Mouse (Mus musculus): ENCODE data around the gene Snx29. TPM values are rescaled to one million over a fixed set of nuclear protein-coding genes. Genes with fewer than 3 reads are reported as not detected.

Snx29 gene
- polyA plus RNA-seq, 1 experiment from 2014 or later = 17.2 TPM

- H3K27ac ChIP-seq (replicated peaks) = no peak overlapping the region
- no peak overlapping the region for H3K9ac ChIP-seq
- H3K4me1 ChIP-seq (replicated peaks) = 0 out of 2 replicates have a peak, but pooled peaks cover 3% of the 10 kb centered on the region
- no peaks in the 10 kb centered on the region for H3K9me3 ChIP-seq
- no peaks in the 10 kb centered on the region for H3K27me3 ChIP-seq
- H3K36me3 ChIP-seq = no peaks in the 10 kb centered on the region
- 35% methylated on average over 2 of the region's 2 CpGs for WGBS
- H3K4me3 ChIP-seq = no peak overlapping the region
- ATAC-seq (ENCODE audit: low FRiP score, low read depth) = no peak
- no peak overlapping the region for H3K4me2 ChIP-seq
These were observed 66.6 kb downstream of the Snx29 start for GRCm38 (mm10) chr16:11389324-11389723.

GRCm38 (mm10) chr16:11396570-11396969 is 73.9 kb downstream of the Snx29 start:
- Histone ChIP-seq H3K27me3 (no peaks in the 10 kb centered on the region), H3K9ac (no peak overlapping the region), H3K4me3 (no peak overlapping the region), H3K36me3 (0 out of 2 replicates have a peak, but pooled peaks cover 8% of the 10 kb centered on the region), H3K27ac (replicated peaks) (no peak overlapping the region), H3K4me2 (no peak overlapping the region), H3K4me1 (replicated peaks) (no peaks in the 10 kb centered on the region), H3K9me3 (no peaks in the 10 kb centered on the region)
- ATAC-seq (ENCODE audit: low FRiP score, low read depth) = no peak
- WGBS = 61% methylated on average over 2 of the region's 2 CpGs

GRCm38 (mm10) chr16:11399386-11399785 is 76.7 kb downstream of the Snx29 start:
- Histone ChIP-seq H3K9me3 (no peaks in the 10 kb centered on the region), H3K4me2 (no peak overlapping the region), H3K27me3 (no peaks in the 10 kb centered on the region), H3K4me1 (replicated peaks) (no peaks in the 10 kb centered on the region), H3K27ac (replicated peaks) (no peak overlapping the region), H3K9ac (no peak overlapping the region), H3K36me3 (peaks cover 14% of the 10 kb centered on the region), H3K4me3 (no peak overlapping the region)
- 83% methylated on average over 4 of the region's 4 CpGs for WGBS
- ATAC-seq (ENCODE audit: low FRiP score, low read depth) = no peak

- ATAC-seq (ENCODE audit: low FRiP score, low read depth) = no peak
These were observed 77.3 kb downstream of the Snx29 start for GRCm38 (mm10) chr16:11399845-11400565.

GRCm38 (mm10) chr16:11400936-11401335 is 78.2 kb downstream of the Snx29 start:
- H3K36me3 ChIP-seq = peaks cover 15% of the 10 kb centered on the region
- no peak overlapping the region for H3K4me3 ChIP-seq
- H3K9me3 ChIP-seq = no peaks in the 10 kb centered on the region
- 62% methylated on average over 7 of the region's 7 CpGs for WGBS
- H3K27me3 ChIP-seq = no peaks in the 10 kb centered on the region
- no peaks in the 10 kb centered on the region for H3K4me1 ChIP-seq (replicated peaks)
- H3K4me2 ChIP-seq = no peak overlapping the region
- no peak for ATAC-seq (ENCODE audit: low FRiP score, low read depth)
- H3K27ac ChIP-seq (replicated peaks) = no peak overlapping the region
- no peak overlapping the region for H3K9ac ChIP-seq

More at GRCm38 (mm10) chr16:11399845-11400565, 77.3 kb downstream of the Snx29 start:
- Histone ChIP-seq H3K4me1 (replicated peaks) (no peaks in the 10 kb centered on the region), H3K27me3 (no peaks in the 10 kb centered on the region), H3K9ac (no peak overlapping the region), H3K27ac (replicated peaks) (no peak overlapping the region), H3K9me3 (no peaks in the 10 kb centered on the region), H3K36me3 (peaks cover 15% of the 10 kb centered on the region), H3K4me3 (no peak overlapping the region), H3K4me2 (no peak overlapping the region)
- 93% methylated on average over 6 of the region's 6 CpGs for WGBS

GRCm38 (mm10) chr16:11405193-11405592 is 82.5 kb downstream of the Snx29 start:
- Histone ChIP-seq H3K27ac (replicated peaks) (no peak overlapping the region), H3K9me3 (no peaks in the 10 kb centered on the region), H3K4me1 (replicated peaks) (no peaks in the 10 kb centered on the region), H3K4me3 (no peak overlapping the region), H3K4me2 (no peak overlapping the region), H3K36me3 (peaks cover 11% of the 10 kb centered on the region), H3K27me3 (no peaks in the 10 kb centered on the region), H3K9ac (no peak overlapping the region)
- no peak for ATAC-seq (ENCODE audit: low FRiP score, low read depth)
- WGBS = 84% methylated on average over 3 of the region's 3 CpGs

GRCm38 (mm10) chr16:11406201-11406600 is 83.5 kb downstream of the Snx29 start:
- H3K4me1 ChIP-seq (replicated peaks) = no peaks in the 10 kb centered on the region
- ATAC-seq (ENCODE audit: low FRiP score, low read depth) = no peak
- H3K9ac ChIP-seq = no peak overlapping the region
- H3K36me3 ChIP-seq = peaks cover 7% of the 10 kb centered on the region
- H3K27ac ChIP-seq (replicated peaks) = no peak overlapping the region
- H3K9me3 ChIP-seq = no peaks in the 10 kb centered on the region
- no peak overlapping the region for H3K4me2 ChIP-seq
- 100% methylated on average over 5 of the region's 5 CpGs for WGBS
- H3K27me3 ChIP-seq = no peaks in the 10 kb centered on the region
- H3K4me3 ChIP-seq = no peak overlapping the region

GRCm38 (mm10) chr16:11406622-11407021 is 83.9 kb downstream of the Snx29 start:
- H3K9me3 ChIP-seq = no peaks in the 10 kb centered on the region
- H3K4me1 ChIP-seq (replicated peaks) = no peaks in the 10 kb centered on the region
- H3K36me3 ChIP-seq = peaks cover 7% of the 10 kb centered on the region
- no peak overlapping the region for H3K9ac ChIP-seq
- no peaks in the 10 kb centered on the region for H3K27me3 ChIP-seq
- H3K4me3 ChIP-seq = no peak overlapping the region
- ATAC-seq (ENCODE audit: low FRiP score, low read depth) = no peak
- 90% methylated on average over 9 of the region's 9 CpGs for WGBS
- no peak overlapping the region for H3K27ac ChIP-seq (replicated peaks)
- H3K4me2 ChIP-seq = no peak overlapping the region

GRCm38 (mm10) chr16:11407932-11408620 is 85.4 kb downstream of the Snx29 start:
- 85% methylated on average over 8 of the region's 8 CpGs for WGBS
- no peaks in the 10 kb centered on the region for H3K4me1 ChIP-seq (replicated peaks)
- no peak for ATAC-seq (ENCODE audit: low FRiP score, low read depth)

GRCm38 (mm10) chr16:11408726-11409125 is 86.0 kb downstream of the Snx29 start:
- no peak overlapping the region for H3K9ac ChIP-seq
- no peak overlapping the region for H3K4me2 ChIP-seq
- no peak for ATAC-seq (ENCODE audit: low FRiP score, low read depth)
- H3K4me3 ChIP-seq = no peak overlapping the region
- H3K27me3 ChIP-seq = no peaks in the 10 kb centered on the region
- no peaks in the 10 kb centered on the region for H3K4me1 ChIP-seq (replicated peaks)
- no peak overlapping the region for H3K27ac ChIP-seq (replicated peaks)
- 94% methylated on average over 4 of the region's 4 CpGs for WGBS
- peaks cover 7% of the 10 kb centered on the region for H3K36me3 ChIP-seq
- no peaks in the 10 kb centered on the region for H3K9me3 ChIP-seq

More at GRCm38 (mm10) chr16:11407932-11408620, 85.4 kb downstream of the Snx29 start:
- H3K4me2 ChIP-seq = no peak overlapping the region
- H3K9ac ChIP-seq = no peak overlapping the region
- H3K27ac ChIP-seq (replicated peaks) = no peak overlapping the region
- H3K9me3 ChIP-seq = no peaks in the 10 kb centered on the region
- no peak overlapping the region for H3K4me3 ChIP-seq
- no peaks in the 10 kb centered on the region for H3K27me3 ChIP-seq
- H3K36me3 ChIP-seq = peaks cover 7% of the 10 kb centered on the region

- Histone ChIP-seq H3K4me1 (replicated peaks) (0 out of 2 replicates have a peak, but pooled peaks cover 4% of the 10 kb centered on the region), H3K9ac (no peak overlapping the region), H3K36me3 (0 out of 2 replicates have a peak, but pooled peaks cover 5% of the 10 kb centered on the region), H3K27ac (replicated peaks) (no peak overlapping the region), H3K27me3 (no peaks in the 10 kb centered on the region), H3K4me2 (no peak overlapping the region), H3K4me3 (no peak overlapping the region), H3K9me3 (no peaks in the 10 kb centered on the region)
- ATAC-seq (ENCODE audit: low FRiP score, low read depth) = no peak
- 82% methylated on average over 2 of the region's 2 CpGs for WGBS
These were observed 91.9 kb downstream of the Snx29 start for GRCm38 (mm10) chr16:11414631-11415030.

- no peak overlapping the region for H3K4me2 ChIP-seq
- peak; percentile 82 for ATAC-seq (ENCODE audit: low FRiP score, low read depth)
- no peak overlapping the region for H3K27ac ChIP-seq (replicated peaks)
- no peaks in the 10 kb centered on the region for H3K27me3 ChIP-seq
- WGBS = 17% methylated on average over 7 of the region's 7 CpGs
- H3K36me3 ChIP-seq = peaks cover 5% of the 10 kb centered on the region; the same call in 1 of the 2 replicates
- H3K9ac ChIP-seq = no peak overlapping the region
- H3K9me3 ChIP-seq = no peaks in the 10 kb centered on the region
- H3K4me1 ChIP-seq (replicated peaks) = 0 out of 2 replicates have a peak, but pooled peaks cover 4% of the 10 kb centered on the region
- no peak overlapping the region for H3K4me3 ChIP-seq
These were observed 95.5 kb downstream of the Snx29 start for GRCm38 (mm10) chr16:11418183-11418588.

Measured in hindbrain, embryonic 15.5 days (tissue).